Mouse (Mus musculus): ENCODE measurements at regions not wholly inside any gene's neighbourhood (a gene's known extent, or its start where the extent isn't known, plus 50 kb on each side); places are given as distances from the start of the nearest gene placed in this dataset.
A peak's percentile ranks its signal among the peaks of the same experiment; 100 is the strongest.
"Not testable (repeated sequence)": the region's sequence is repeated elsewhere in the genome, so short reads cannot be mapped to it uniquely, and the experiment has no call there.

GRCm38 (mm10) chr4:9724801-9725200 is 1149.5 kb upstream of the 2610301B20Rik start:
- not testable (repeated sequence) for H3K4me2 ChIP-seq (replicated peaks); H3K9me3 ChIP-seq; H3K4me3 ChIP-seq; H3K36me3 ChIP-seq; H3K4me1 ChIP-seq; ATAC-seq (ENCODE audit: low FRiP score, low read depth); H3K27ac ChIP-seq (replicated peaks); H3K27me3 ChIP-seq; H3K9ac ChIP-seq (replicated peaks)
- whole genome bisulfite sequencing: 96% methylated on average over 2 of the region's 2 CpGs

GRCm38 (mm10) chr4:9737691-9738090 is 1136.6 kb upstream of the 2610301B20Rik start:
- Histone ChIP-seq H3K9me3 (no peaks in the 10 kb centered on the region), H3K4me1 (no peaks in the 10 kb centered on the region), H3K27me3 (no peaks in the 10 kb centered on the region), H3K4me2 (replicated peaks) (no peak overlapping the region), H3K36me3 (no peaks in the 10 kb centered on the region), H3K27ac (replicated peaks) (no peak overlapping the region), H3K4me3 (no peak overlapping the region), H3K9ac (replicated peaks) (no peak overlapping the region)
- 85% methylated on average over 4 of the region's 4 CpGs for WGBS
- ATAC-seq (ENCODE audit: low FRiP score, low read depth): no peak

GRCm38 (mm10) chr4:9747411-9747938 is 1126.8 kb upstream of the 2610301B20Rik start:
- Histone ChIP-seq H3K4me1 (no peaks in the 10 kb centered on the region), H3K4me3 (no peak overlapping the region), H3K27me3 (no peaks in the 10 kb centered on the region), H3K9me3 (no peaks in the 10 kb centered on the region), H3K36me3 (no peaks in the 10 kb centered on the region), H3K4me2 (replicated peaks) (no peak overlapping the region), H3K9ac (replicated peaks) (no peak overlapping the region), H3K27ac (replicated peaks) (no peak overlapping the region)
- 91% methylated on average over 6 of the region's 6 CpGs for WGBS
- no peak for ATAC-seq (ENCODE audit: low FRiP score, low read depth)

GRCm38 (mm10) chr4:9748110-9748509 is 1126.2 kb upstream of the 2610301B20Rik start:
- Histone ChIP-seq H3K36me3 (no peaks in the 10 kb centered on the region), H3K9ac (replicated peaks) (no peak overlapping the region), H3K9me3 (no peaks in the 10 kb centered on the region), H3K4me2 (replicated peaks) (no peak overlapping the region), H3K4me1 (no peaks in the 10 kb centered on the region), H3K27ac (replicated peaks) (no peak overlapping the region), H3K4me3 (no peak overlapping the region), H3K27me3 (no peaks in the 10 kb centered on the region)
- WGBS: 80% methylated on average over 2 of the region's 2 CpGs
- no peak for ATAC-seq (ENCODE audit: low FRiP score, low read depth)

- no peak overlapping the region for H3K27ac ChIP-seq (replicated peaks)
- 90% methylated on average over 3 of the region's 3 CpGs for WGBS
- ATAC-seq (ENCODE audit: low FRiP score, low read depth): no peak
- no peak overlapping the region for H3K4me2 ChIP-seq (replicated peaks)
- H3K4me3 ChIP-seq: no peak overlapping the region
- no peaks in the 10 kb centered on the region for H3K9me3 ChIP-seq
- no peaks in the 10 kb centered on the region for H3K27me3 ChIP-seq
- no peaks in the 10 kb centered on the region for H3K36me3 ChIP-seq
- no peak overlapping the region for H3K9ac ChIP-seq (replicated peaks)
- H3K4me1 ChIP-seq: no peaks in the 10 kb centered on the region
Observed at GRCm38 (mm10) chr4:9749877-9750276, 1124.4 kb upstream of the 2610301B20Rik start.

GRCm38 (mm10) chr4:9750404-9750803 is 1123.9 kb upstream of the 2610301B20Rik start:
- no peak for ATAC-seq (ENCODE audit: low FRiP score, low read depth)
- Histone ChIP-seq H3K27me3 (no peaks in the 10 kb centered on the region), H3K4me3 (no peak overlapping the region), H3K27ac (replicated peaks) (no peak overlapping the region), H3K9ac (replicated peaks) (no peak overlapping the region), H3K4me1 (no peaks in the 10 kb centered on the region), H3K9me3 (no peaks in the 10 kb centered on the region), H3K36me3 (no peaks in the 10 kb centered on the region), H3K4me2 (replicated peaks) (no peak overlapping the region)
- 58% methylated on average over 4 of the region's 4 CpGs for WGBS

- no peak overlapping the region for H3K4me2 ChIP-seq (replicated peaks)
- H3K27me3 ChIP-seq: no peaks in the 10 kb centered on the region
- ATAC-seq (ENCODE audit: low FRiP score, low read depth): no peak
- no peaks in the 10 kb centered on the region for H3K36me3 ChIP-seq
- H3K27ac ChIP-seq (replicated peaks): no peak overlapping the region
- no peaks in the 10 kb centered on the region for H3K4me1 ChIP-seq
- no peak overlapping the region for H3K4me3 ChIP-seq
- 82% methylated on average over 1 of the region's 1 CpGs for WGBS
- H3K9me3 ChIP-seq: 0 out of 2 replicates have a peak, but pooled peaks cover 5% of the 10 kb centered on the region
- no peak overlapping the region for H3K9ac ChIP-seq (replicated peaks)
Observed at GRCm38 (mm10) chr4:9763321-9763720, 1111.0 kb upstream of the 2610301B20Rik start.

GRCm38 (mm10) chr4:9769633-9770205 is 1104.6 kb upstream of the 2610301B20Rik start:
- Histone ChIP-seq H3K27me3 (no peaks in the 10 kb centered on the region), H3K27ac (replicated peaks) (no peak overlapping the region), H3K4me1 (no peaks in the 10 kb centered on the region), H3K36me3 (no peaks in the 10 kb centered on the region), H3K9me3 (no peaks in the 10 kb centered on the region), H3K9ac (replicated peaks) (no peak overlapping the region), H3K4me2 (replicated peaks) (peak overlapping the region; percentile 79), H3K4me3 (peak overlapping the region; percentile 59)
- ATAC-seq (ENCODE audit: low FRiP score, low read depth): 0 out of 2 replicates have a peak, but pooled peaks have one; percentile 8
- 61% methylated on average over 9 of the region's 9 CpGs for WGBS

- WGBS: 1% methylated on average over 38 of the region's 38 CpGs
- H3K27ac ChIP-seq (replicated peaks): peak overlapping the region; percentile 49; the same call in 1 of the 2 replicates
- H3K36me3 ChIP-seq: no peaks in the 10 kb centered on the region
- no peaks in the 10 kb centered on the region for H3K9me3 ChIP-seq
- no peaks in the 10 kb centered on the region for H3K27me3 ChIP-seq
- H3K4me2 ChIP-seq (replicated peaks): peak overlapping the region; percentile 79
- H3K9ac ChIP-seq (replicated peaks): peak overlapping the region; percentile 69
- peak overlapping the region; percentile 59 for H3K4me3 ChIP-seq
- peak; percentile 92 for ATAC-seq (ENCODE audit: low FRiP score, low read depth)
- H3K4me1 ChIP-seq: no peaks in the 10 kb centered on the region
Observed at GRCm38 (mm10) chr4:9770372-9771102, 1103.8 kb upstream of the 2610301B20Rik start.

- Histone ChIP-seq H3K9ac (replicated peaks) (peak overlapping the region; percentile 69), H3K36me3 (no peaks in the 10 kb centered on the region), H3K4me3 (peak overlapping the region; percentile 59), H3K27ac (replicated peaks) (0 out of 2 replicates have a peak overlapping the region, but pooled peaks have one; percentile 49), H3K27me3 (no peaks in the 10 kb centered on the region), H3K9me3 (no peaks in the 10 kb centered on the region), H3K4me2 (replicated peaks) (peak overlapping the region; percentile 79), H3K4me1 (no peaks in the 10 kb centered on the region)
- ATAC-seq (ENCODE audit: low FRiP score, low read depth): peak; percentile 68
- WGBS: 1% methylated on average over 5 of the region's 5 CpGs
Observed at GRCm38 (mm10) chr4:9771103-9771474, 1103.2 kb upstream of the 2610301B20Rik start.

GRCm38 (mm10) chr4:9778391-9778790 is 1095.9 kb upstream of the 2610301B20Rik start:
- WGBS: 92% methylated on average over 8 of the region's 8 CpGs
- ATAC-seq (ENCODE audit: low FRiP score, low read depth): no peak
- Histone ChIP-seq H3K4me2 (replicated peaks) (no peak overlapping the region), H3K9me3 (no peaks in the 10 kb centered on the region), H3K27ac (replicated peaks) (no peak overlapping the region), H3K4me3 (no peak overlapping the region), H3K9ac (replicated peaks) (no peak overlapping the region), H3K27me3 (no peaks in the 10 kb centered on the region), H3K4me1 (no peaks in the 10 kb centered on the region), H3K36me3 (no peaks in the 10 kb centered on the region)

GRCm38 (mm10) chr4:9779594-9779993 is 1094.7 kb upstream of the 2610301B20Rik start:
- no peaks in the 10 kb centered on the region for H3K4me1 ChIP-seq
- no peaks in the 10 kb centered on the region for H3K9me3 ChIP-seq
- H3K27ac ChIP-seq (replicated peaks): no peak overlapping the region
- no peak for ATAC-seq (ENCODE audit: low FRiP score, low read depth)
- no peak overlapping the region for H3K9ac ChIP-seq (replicated peaks)
- no peak overlapping the region for H3K4me2 ChIP-seq (replicated peaks)
- H3K27me3 ChIP-seq: no peaks in the 10 kb centered on the region
- 91% methylated on average over 3 of the region's 3 CpGs for WGBS
- no peak overlapping the region for H3K4me3 ChIP-seq
- no peaks in the 10 kb centered on the region for H3K36me3 ChIP-seq
